Mouse (Mus musculus): ENCODE results near the gene Brf1. TPM values are rescaled to one million over a fixed set of nuclear protein-coding genes. Genes with fewer than 3 reads are reported as not detected.

Brf1 gene
- total RNA-seq, 2 experiments from 2014 or later = 40.1 to 55.3 TPM

DNA sequence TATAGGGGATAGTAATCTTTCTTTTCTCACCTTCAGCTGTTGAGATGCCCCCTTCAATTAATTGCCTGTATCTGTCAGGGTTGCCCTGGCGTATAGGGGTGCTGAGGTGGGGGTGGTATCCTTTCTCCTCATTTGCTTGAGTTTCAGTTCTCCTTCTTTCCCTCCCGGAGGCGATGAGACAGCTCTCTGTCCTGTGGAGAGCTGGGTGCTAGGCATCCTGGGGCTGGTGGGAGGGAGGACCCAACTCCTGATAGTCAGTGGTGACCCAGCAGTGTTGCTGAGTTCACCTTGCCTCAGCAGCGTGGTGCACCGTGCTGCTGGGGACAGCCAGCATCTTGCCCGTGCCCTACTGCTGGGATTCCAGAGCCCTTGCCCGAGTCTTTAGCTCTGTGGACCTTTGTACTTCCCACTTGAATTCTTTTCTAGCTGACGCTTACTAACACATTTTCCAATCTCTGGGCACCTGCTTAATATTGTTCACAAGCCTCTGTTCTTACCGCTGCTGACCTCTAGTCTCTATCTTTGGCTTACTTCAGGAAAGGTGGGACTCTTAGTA, 17.0 kb upstream of the Brf1 start:
- no peak for DNase-seq

DNA sequence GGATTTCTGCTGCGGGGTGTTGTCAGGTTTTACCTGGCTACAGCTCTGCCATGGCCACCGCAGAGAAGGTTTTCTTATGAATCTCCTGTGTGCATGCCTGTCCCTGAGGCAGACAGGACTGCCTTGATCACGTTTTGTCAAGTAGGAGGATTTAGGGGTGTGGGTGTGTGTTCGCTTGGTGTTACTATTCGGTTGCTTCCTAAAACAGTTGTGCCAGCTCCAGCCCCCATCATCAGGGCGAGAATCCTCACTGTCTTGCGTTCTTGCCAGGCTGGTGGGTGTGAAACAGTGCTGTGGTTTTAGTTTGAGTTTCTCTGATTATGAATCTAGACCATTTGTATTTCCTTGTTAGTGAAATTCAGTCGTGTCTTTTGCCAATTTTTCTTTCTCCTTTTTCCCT, 16.5 kb upstream of the Brf1 start:
- no peak for DNase-seq

GRCm38 (mm10) chr12:113015956-113016355, 15.5 kb upstream of the Brf1 start:
- DNase-seq = no peak

DNA sequence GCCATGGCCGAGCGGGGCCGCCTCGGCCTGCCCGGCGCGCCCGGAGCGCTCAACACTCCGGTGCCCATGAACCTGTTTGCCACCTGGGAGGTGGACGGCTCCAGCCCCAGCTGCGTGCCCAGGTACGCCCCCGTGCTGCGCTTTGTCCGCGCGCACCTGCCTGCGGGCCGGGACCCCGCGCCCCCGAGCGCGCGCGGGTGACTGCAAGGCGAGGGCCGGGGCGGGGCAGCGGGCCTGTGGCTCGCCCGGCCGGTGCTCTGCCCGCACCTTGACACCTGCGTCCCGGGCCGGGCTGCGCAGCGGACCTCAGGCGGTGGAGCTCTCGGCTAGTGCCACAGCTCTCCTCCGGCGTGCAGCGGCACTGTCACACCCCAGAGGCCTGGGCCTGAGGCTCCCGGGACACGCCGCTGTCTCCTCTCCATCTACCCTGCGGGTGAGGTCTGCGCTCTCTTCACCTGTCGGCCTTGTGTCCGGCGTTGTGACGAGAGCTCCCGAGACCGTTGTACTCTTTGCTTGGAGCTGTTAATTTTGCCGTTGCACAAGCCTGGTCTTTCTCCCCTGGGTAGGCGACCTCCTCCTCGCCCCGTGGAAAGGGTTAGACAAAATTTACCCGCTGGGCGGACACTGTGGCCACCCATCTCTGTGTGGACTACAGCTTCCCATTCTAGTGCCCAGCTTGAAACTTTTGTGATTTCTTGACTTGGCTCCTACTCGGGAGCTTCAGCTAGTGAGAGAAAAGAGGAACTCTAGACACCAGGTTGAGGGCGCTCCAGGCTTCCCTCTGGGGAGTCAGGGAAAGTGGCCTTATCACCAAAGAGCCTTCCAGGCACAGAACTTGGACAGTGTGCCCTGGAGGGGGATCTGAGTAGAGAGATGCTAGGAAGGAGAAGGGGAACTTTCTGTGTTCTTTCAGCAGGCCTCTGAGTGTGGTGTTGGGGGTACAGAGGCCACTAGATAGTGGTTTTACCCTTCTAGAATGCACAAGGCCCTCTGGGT, 14.4 kb upstream of the Brf1 start:
- DNase-seq = peak; percentile 51

DNA sequence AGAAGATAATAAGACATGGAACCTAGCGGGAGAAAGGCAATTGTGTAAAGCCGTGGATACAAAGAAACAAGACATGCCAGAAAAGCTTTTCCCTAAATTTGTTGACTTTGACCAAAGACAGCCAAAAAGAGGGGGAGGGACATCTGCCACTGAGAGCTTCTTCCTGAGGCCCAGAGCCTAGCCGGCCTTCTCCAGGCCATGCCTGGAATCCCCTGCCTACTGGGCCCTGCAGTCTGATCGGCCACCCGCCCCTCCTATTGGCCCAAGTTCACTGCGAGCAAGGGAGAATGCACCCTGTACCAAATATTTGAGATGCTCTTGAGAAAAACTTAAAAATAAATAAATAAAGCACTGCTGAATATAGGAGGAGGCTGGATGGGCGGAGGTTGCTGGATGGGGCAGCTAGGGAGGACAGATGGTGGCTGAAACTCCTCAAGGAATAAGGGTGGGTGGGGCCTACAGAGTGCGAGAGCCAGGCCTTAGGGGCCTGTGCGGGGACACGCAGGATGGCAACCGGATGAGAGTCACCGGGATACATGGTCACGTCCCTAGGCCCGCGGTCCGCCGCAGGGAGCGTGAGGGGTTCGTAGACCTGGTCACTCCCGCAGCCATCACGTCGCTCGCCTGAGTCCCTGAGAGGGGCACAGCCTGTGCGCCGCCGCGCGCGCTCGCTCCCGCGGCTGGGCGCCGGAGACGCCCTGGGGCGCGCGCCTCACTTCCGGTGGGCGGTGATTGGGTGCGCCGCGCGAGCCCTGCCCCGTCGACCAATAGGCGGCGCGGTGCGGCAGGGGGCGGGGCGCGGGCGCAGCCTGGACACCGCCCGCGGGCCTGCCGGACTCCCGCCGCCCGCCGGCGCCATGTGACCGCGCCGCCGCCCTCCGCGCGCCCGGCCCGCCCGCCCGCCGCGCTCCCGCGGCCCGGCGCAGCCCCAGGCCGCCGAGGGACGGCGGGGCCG, 13.4 kb upstream of the Brf1 start, which contains the start of gene Pacs2:
TSS of gene Pacs2 (plus strand) at position 905 of the 955 bp plus-strand sequence.
- peak; percentile 97 for DNase-seq

DNA sequence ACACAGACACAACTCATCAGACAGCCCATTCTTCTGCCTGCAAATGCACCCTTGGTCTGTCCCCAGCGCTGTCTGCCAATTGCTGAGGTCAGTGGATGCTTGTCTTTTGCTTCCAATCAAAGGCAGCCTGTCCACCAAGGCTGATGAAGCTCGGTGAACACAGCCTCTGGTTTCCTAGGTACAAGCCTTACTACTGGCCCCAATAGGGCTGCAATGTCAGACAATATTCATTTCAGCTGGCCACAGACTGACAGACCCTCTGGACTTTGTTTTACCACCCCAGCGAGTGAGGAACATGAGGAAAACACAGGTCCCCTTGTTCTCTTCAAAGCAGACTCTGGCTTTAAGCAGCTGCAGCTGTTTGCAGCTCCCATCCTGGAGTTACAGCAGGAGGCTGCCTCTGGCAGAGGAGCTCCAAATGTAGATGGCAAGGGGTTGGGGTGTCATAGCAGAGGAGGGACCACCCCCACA, 12.6 kb upstream of the Brf1 start:
- DNase-seq = no peak

DNA sequence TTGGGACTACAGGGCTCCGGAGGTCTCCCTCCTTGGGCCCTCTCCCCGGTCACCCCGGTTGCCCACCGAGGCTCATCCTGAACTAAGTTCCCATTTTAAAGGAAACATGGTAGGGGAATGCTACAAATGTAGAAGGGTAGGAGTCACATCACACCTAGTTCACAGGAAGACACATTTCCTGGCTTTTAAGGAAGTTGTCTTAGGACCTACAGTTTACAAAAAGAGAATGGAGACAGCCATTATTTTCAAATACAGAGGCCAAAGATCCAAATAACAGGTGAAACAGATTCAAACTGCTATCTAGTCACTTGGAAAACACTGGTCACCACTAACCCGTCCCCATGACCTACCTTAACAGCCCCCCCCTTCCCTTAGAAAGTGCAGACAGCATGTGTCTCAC, 11.9 kb upstream of the Brf1 start:
- no peak for DNase-seq

DNA sequence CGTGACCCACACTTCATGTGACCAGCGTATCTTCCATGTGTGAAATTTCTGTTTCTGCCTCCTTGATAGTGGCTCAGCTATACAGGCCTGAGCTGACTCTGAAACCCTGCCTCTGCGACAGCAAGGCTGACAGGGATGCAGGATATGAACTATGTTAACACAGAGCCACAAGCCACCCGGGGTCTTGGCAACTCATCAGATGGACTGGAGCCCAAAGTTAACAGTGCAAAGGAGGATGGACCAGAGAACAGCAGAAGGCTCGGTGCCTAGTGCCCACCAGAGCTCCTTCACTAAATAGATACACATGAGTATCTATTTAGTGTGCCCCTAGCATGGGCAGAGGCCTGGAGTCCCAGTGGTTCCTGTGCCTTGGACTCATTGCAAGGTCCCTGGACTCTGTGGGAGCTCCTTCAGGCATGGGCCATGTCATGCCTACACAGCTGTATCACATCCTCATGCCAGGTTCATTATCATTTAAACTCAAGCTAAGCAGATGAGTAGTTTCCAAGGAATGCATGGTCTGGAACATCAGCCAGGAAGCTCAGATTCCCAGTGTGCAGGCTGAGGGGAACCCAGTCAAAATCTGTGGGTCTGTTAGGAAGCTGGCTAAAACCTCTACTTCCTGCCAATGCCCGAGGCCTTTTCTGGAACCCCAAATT, 11.3 kb upstream of the Brf1 start:
- no peak for DNase-seq

- peak; percentile 78 for DNase-seq
Measured at GRCm38 (mm10) chr12:113004993-113005392, 4.5 kb upstream of the Brf1 start.

GRCm38 (mm10) chr12:113004011-113004410, 3.5 kb upstream of the Brf1 start:
- DNase-seq = no peak

GRCm38 (mm10) chr12:113002667-113003066, 2.2 kb upstream of the Brf1 start:
- DNase-seq = no peak

- DNase-seq = no peak
Measured at GRCm38 (mm10) chr12:113001133-113001474, 600 bp upstream of the Brf1 start.

GRCm38 (mm10) chr12:112999569-113000293, 773 bp downstream of the Brf1 start:
- no peak for DNase-seq

DNA sequence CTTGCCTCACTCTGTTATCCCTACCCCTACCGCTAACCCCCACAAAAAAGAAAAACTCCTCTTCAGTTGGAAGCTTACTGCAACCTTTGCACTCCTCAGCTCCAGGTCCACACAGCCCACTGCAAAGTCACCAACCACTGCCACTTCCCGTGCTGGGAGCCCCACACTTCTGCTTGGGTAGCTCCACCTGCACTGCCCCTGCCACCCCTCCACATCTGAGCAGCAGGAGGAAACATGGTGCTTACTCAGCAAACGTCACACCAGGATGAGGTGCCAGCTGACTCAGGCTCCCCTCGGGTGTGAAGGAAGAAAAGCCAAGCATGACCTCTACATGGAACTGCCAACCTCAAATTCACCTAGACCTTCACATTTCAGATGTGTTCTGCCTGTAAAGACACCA, 6.4 kb downstream of the Brf1 start:
- no peak for DNase-seq

DNA sequence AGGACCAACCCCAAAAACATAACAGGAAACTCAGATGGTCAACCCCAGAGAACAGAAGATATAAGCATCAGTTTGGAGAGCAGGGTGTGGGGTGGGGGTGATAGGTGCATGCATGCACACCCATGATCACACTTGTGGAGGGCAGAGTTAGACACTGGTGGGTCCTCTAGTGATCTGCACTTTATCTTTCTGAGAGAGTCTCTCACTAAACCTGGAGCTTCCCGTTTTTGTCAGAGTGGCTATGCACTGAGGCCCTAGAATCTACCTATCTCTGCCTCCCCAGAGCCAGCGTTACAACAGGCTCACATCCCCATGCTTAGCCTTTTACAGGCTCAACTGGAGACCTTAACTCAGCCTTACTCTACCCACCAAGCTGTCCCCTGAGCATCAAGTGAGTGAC, 9.1 kb downstream of the Brf1 start:
- DNase-seq = no peak

DNA sequence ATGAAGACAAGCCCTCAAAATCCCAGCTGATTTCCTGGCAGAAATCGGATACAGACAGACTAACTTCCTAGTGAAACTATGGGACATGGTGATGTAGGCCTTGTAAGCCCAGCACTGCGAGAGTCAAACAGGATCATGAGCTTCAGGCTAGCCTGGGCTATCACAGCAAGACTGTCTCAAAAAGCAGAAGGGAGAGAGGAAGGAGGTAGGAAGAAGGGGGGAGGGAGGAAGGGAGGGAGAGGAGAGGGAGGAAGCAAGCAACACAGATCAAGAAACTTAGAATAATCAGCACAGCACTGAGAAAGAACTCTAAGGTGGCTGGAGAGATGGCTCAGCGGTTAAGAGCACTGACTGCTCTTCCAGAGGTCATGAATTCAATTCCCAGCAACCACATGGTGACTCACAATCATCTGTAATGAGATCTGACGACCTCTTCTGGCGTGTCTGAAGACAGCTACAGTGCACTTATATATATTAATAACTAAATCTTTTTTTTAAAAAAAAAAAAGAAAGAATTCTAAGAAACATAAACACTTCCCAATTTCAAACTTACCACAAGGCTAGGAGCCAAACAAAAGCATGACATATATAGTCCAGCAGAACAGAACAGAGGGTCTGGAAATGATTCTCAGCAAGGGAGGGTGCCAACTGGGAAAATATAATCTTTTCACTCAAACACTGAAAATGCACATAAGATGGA, 9.6 kb downstream of the Brf1 start:
- DNase-seq = no peak

GRCm38 (mm10) chr12:112987877-112988276, 12.6 kb downstream of the Brf1 start:
- peak; percentile 68 for DNase-seq

DNA sequence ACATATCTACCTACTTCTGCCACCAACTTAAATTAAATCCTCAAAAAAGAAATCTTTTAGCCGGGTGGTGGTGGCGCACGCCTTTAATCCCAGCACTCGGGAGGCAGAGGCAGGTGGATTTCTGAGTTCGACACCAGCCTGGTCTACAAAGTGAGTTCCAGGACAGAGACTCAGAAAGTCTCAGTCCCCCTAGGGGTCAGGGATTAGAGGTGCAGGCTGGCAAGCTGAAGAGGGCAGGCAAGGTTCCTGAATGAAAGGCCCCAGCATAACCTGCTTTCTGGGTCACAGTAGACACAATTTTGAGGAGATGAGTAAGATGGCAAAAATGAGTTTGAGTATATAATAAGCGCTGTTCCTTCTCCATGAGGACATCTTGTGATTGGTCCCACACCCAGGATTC, 15.2 kb downstream of the Brf1 start:
- DNase-seq = no peak

GRCm38 (mm10) chr12:112982031-112982430, 18.5 kb downstream of the Brf1 start:
- DNase-seq = no peak

- DNase-seq = no peak
Measured at GRCm38 (mm10) chr12:112977156-112977555, 23.3 kb downstream of the Brf1 start.
